Mouse (Mus musculus): ENCODE results near the gene Arl5c. TPM values are rescaled to one million over a fixed set of nuclear protein-coding genes. Genes with fewer than 3 reads are reported as not detected.

Gene Arl5c
- polyA plus RNA-seq, 1 experiment: 9.1 TPM

GRCm38 (mm10) chr11:98021118-98021517, 25.1 kb upstream of the Arl5c start:
- peaks cover 65% of the 10 kb centered on the region for H3K27me3 ChIP-seq (replicated peaks)
- no peaks in the 10 kb centered on the region for H3K9me3 ChIP-seq
- TF ChIP-seq GATA1 (IDR thresholded peaks at IDR 0.05; ENCODE audit: borderline replicate concordance, low read length) (no peak), FLI1 (IDR thresholded peaks at IDR 0.05; ENCODE audit: low read length) (no peak)
- H3K36me3 ChIP-seq (replicated peaks; ENCODE audit: low read length): no peaks in the 10 kb centered on the region
- H3K4me3 ChIP-seq (replicated peaks): no peak overlapping the region
- peaks cover 43% of the 10 kb centered on the region for H3K4me1 ChIP-seq

DNA sequence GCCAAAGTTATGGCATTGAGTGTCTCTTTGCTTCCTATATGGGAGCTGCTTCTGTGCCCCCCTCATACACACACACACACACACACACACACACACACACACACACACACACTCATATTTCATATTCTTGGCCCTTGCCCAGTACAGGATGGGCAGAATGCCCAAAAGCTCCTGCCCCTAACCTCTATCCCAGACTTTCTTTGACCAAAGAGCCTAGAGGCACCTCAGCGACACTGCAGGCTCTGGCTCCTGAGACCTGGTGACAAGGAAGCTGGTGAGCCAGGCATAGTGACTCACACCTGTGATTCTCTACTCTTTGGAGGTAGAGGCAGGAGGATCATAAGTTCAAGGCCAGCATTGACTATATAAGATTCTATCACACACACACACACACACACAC, 24.7 kb upstream of the Arl5c start:
- TF ChIP-seq GATA1 (IDR thresholded peaks at IDR 0.05; ENCODE audit: borderline replicate concordance, low read length) (no peak), FLI1 (IDR thresholded peaks at IDR 0.05; ENCODE audit: low read length) (no peak)
- H3K27me3 ChIP-seq (replicated peaks): peaks cover 67% of the 10 kb centered on the region
- H3K4me3 ChIP-seq (replicated peaks): no peak overlapping the region
- no peaks in the 10 kb centered on the region for H3K36me3 ChIP-seq (replicated peaks; ENCODE audit: low read length)
- peaks cover 38% of the 10 kb centered on the region for H3K4me1 ChIP-seq
- H3K9me3 ChIP-seq: no peaks in the 10 kb centered on the region

- Histone ChIP-seq H3K9me3 (no peaks in the 10 kb centered on the region), H3K27me3 (replicated peaks) (peaks cover 72% of the 10 kb centered on the region), H3K4me1 (peaks cover 36% of the 10 kb centered on the region), H3K36me3 (replicated peaks; ENCODE audit: low read length) (no peaks in the 10 kb centered on the region), H3K4me3 (replicated peaks) (no peak overlapping the region)
- TF ChIP-seq GATA1 (IDR thresholded peaks at IDR 0.05; ENCODE audit: borderline replicate concordance, low read length): no peak
- no peak for TF ChIP-seq FLI1 (IDR thresholded peaks at IDR 0.05; ENCODE audit: low read length)
Observed at GRCm38 (mm10) chr11:98019883-98020610, 24.1 kb upstream of the Arl5c start.

DNA sequence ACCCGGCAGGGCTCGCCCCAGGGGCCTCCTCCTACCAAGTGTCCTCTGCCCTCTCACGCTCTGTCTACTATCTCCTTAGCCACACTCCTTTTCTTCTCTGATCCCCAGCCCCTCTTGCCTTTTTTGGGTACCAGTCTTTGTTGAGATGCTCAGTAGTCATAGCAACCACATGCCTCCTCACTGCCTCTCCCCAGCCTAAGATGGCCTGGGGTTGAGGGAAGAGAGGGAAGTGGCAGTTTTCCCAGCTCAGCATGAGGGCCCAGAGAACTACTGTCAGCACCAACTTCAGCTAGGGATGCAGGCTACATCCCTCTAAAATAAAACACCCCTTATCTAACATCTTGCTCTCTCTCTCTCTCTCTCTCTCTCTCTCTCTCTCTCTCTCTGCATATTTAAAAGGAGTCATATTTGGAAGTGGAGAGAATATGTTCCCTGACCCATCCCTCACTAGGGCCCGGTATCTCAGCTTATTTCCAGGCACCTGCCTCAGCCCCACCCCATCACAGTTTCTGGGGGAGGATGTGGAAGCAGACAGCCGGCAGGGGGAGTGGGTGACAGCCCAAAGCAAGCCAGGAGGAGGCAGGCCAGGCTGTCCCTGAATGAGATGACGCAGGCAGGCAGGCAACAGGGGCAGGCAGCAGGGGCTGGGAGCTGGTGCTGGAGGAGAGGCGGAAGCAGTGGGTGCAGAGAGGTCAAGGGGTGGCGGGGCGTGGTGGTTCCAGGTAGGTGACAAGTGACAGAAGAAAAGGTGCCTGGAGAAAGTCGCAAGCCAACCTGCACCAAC, 23.1 kb upstream of the Arl5c start:
- Histone ChIP-seq H3K36me3 (replicated peaks; ENCODE audit: low read length) (no peaks in the 10 kb centered on the region), H3K27me3 (replicated peaks) (peaks cover 74% of the 10 kb centered on the region), H3K9me3 (no peaks in the 10 kb centered on the region), H3K4me3 (replicated peaks) (no peak overlapping the region), H3K4me1 (peaks cover 36% of the 10 kb centered on the region)
- TF ChIP-seq GATA1 (IDR thresholded peaks at IDR 0.05; ENCODE audit: borderline replicate concordance, low read length) (no peak), FLI1 (IDR thresholded peaks at IDR 0.05; ENCODE audit: low read length) (no peak)

- H3K4me3 ChIP-seq (replicated peaks): no peak overlapping the region
- TF ChIP-seq FLI1 (IDR thresholded peaks at IDR 0.05; ENCODE audit: low read length) (no peak), GATA1 (IDR thresholded peaks at IDR 0.05; ENCODE audit: borderline replicate concordance, low read length) (no peak)
- no peaks in the 10 kb centered on the region for H3K36me3 ChIP-seq (replicated peaks; ENCODE audit: low read length)
- H3K4me1 ChIP-seq: peaks cover 35% of the 10 kb centered on the region
- peaks cover 74% of the 10 kb centered on the region for H3K27me3 ChIP-seq (replicated peaks)
- H3K9me3 ChIP-seq: no peaks in the 10 kb centered on the region
Observed at GRCm38 (mm10) chr11:98018222-98018621, 22.2 kb upstream of the Arl5c start.

DNA sequence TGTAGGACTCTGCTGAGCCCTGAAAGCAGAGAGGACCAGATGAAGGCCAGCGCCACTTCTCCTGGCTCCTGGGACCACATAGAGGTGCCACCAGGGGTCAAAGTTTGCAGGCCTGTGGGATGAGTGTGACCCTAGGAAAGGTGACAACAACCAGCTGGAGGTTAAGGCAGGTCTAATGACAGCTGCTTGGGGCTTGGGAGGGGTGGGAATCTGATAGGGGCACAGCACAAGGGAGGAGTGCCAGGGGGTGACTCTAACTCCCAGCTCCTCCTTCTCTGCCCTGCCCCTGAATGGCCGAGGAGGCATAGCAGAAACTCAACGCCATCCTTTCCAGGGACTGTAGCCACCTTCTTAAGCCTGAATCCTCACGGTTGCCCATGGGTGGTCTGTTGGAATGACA, 20.8 kb upstream of the Arl5c start:
- Histone ChIP-seq H3K36me3 (replicated peaks; ENCODE audit: low read length) (no peaks in the 10 kb centered on the region), H3K27me3 (replicated peaks) (peaks cover 75% of the 10 kb centered on the region), H3K9me3 (no peaks in the 10 kb centered on the region), H3K4me1 (peaks cover 21% of the 10 kb centered on the region), H3K4me3 (replicated peaks) (no peak overlapping the region)
- TF ChIP-seq FLI1 (IDR thresholded peaks at IDR 0.05; ENCODE audit: low read length): no peak
- no peak for TF ChIP-seq GATA1 (IDR thresholded peaks at IDR 0.05; ENCODE audit: borderline replicate concordance, low read length)

DNA sequence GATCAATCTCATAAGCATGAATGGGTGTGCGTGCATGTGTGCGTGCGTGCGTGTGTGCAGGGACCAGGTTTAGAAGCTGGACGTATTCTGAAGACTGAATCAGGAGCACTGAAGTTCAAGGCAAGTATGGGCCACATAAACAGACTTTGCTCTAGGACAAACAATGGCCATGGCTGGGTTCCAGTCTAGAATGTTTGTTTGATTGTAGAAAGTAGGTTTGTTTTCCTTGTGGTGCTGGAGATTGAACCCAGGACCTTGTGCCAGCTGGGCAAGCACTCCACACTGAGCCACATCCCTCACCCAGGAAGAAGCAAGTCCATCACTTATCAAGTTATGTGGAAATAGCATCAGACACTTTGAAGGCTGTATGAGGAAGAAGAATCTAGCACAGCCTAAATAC, 20.2 kb upstream of the Arl5c start:
- H3K36me3 ChIP-seq (replicated peaks; ENCODE audit: low read length): no peaks in the 10 kb centered on the region
- TF ChIP-seq FLI1 (IDR thresholded peaks at IDR 0.05; ENCODE audit: low read length) (no peak), GATA1 (IDR thresholded peaks at IDR 0.05; ENCODE audit: borderline replicate concordance, low read length) (no peak)
- peaks cover 74% of the 10 kb centered on the region for H3K27me3 ChIP-seq (replicated peaks)
- no peaks in the 10 kb centered on the region for H3K9me3 ChIP-seq
- no peak overlapping the region for H3K4me3 ChIP-seq (replicated peaks)
- peaks cover 15% of the 10 kb centered on the region for H3K4me1 ChIP-seq

DNA sequence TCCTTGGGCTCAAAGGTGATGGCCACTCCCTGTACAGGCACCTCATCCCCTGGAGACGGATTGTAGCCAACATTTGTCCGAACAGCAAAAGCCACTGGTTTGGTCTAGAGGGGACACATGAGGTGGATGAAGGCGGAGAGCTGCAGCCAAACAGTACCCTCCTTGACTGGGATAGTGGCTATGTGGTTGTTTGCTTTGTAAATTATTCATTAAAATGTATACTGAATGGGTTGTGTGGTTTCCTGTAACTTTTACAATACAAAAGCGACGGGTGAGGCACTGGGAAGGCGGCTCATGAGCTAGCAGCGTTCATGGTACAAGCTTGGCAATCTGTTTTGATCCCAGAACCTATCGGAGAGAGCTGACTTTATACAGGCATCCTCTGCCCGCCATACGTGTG, 16.9 kb upstream of the Arl5c start:
- Histone ChIP-seq H3K4me3 (replicated peaks) (no peak overlapping the region), H3K9me3 (no peaks in the 10 kb centered on the region), H3K27me3 (replicated peaks) (peaks cover 74% of the 10 kb centered on the region), H3K36me3 (replicated peaks; ENCODE audit: low read length) (no peaks in the 10 kb centered on the region), H3K4me1 (peaks cover 6% of the 10 kb centered on the region; the same call in 1 of the 2 replicates)
- TF ChIP-seq FLI1 (IDR thresholded peaks at IDR 0.05; ENCODE audit: low read length): no peak
- no peak for TF ChIP-seq GATA1 (IDR thresholded peaks at IDR 0.05; ENCODE audit: borderline replicate concordance, low read length)

GRCm38 (mm10) chr11:98011716-98012115, 15.7 kb upstream of the Arl5c start:
- Histone ChIP-seq H3K4me1 (peaks cover 6% of the 10 kb centered on the region; the same call in 1 of the 2 replicates), H3K4me3 (replicated peaks) (no peak overlapping the region), H3K36me3 (replicated peaks; ENCODE audit: low read length) (no peaks in the 10 kb centered on the region), H3K27me3 (replicated peaks) (peaks cover 68% of the 10 kb centered on the region), H3K9me3 (no peaks in the 10 kb centered on the region)
- TF ChIP-seq FLI1 (IDR thresholded peaks at IDR 0.05; ENCODE audit: low read length) (no peak), GATA1 (IDR thresholded peaks at IDR 0.05; ENCODE audit: borderline replicate concordance, low read length) (no peak)

DNA sequence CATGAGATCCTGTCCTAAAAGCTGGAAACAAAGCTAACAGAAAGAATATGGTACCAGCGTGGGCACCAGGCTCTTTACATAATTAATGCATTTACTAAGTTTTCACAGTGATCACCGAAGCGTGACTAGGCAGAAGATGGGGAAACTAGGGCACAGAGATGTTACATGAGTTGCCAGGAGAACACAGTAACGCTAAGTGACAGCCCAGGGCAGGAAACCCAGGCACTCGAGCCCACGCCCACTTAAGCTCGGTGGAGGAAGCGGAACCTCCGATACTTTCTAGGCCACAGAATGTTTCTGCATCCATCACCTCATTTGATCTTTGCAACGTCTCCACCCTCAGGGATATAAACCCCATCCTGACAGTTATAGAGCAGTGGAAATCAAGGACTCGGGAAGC, 12.1 kb upstream of the Arl5c start:
- Histone ChIP-seq H3K9me3 (no peaks in the 10 kb centered on the region), H3K4me3 (replicated peaks) (no peak overlapping the region), H3K27me3 (replicated peaks) (peaks cover 77% of the 10 kb centered on the region), H3K36me3 (replicated peaks; ENCODE audit: low read length) (no peaks in the 10 kb centered on the region), H3K4me1 (peaks cover 13% of the 10 kb centered on the region; the same call in 1 of the 2 replicates)
- TF ChIP-seq GATA1 (IDR thresholded peaks at IDR 0.05; ENCODE audit: borderline replicate concordance, low read length) (no peak), FLI1 (IDR thresholded peaks at IDR 0.05; ENCODE audit: low read length) (no peak)
